Mouse (Mus musculus) myocyte (in vitro differentiated cells): ENCODE data around the gene Thap11.

ENCODE experiments used
- CEBPB ChIP-seq: IDR thresholded peaks from 2 replicates; pipeline ENCODE4 v1.6.1; 2011; ENCODE audit warnings: mild to moderate bottlenecking, moderate library complexity; ENCODE audit not compliant: poor library complexity, insufficient read depth, severe bottlenecking
- MAX ChIP-seq: IDR thresholded peaks from one replicate; pipeline ENCODE4 v1.6.1; 2011; ENCODE audit warnings: low read depth, mild to moderate bottlenecking, control low read depth
- POLR2A ChIP-seq: IDR thresholded peaks from one replicate; pipeline ENCODE4 v1.6.1; 2011; ENCODE audit warnings: low read depth, mild to moderate bottlenecking, control low read depth, moderate library complexity; ENCODE audit not compliant: insufficient read length
- SRF ChIP-seq: IDR thresholded peaks from one replicate; pipeline ENCODE4 v1.6.1; 2011; ENCODE audit warnings: low read depth; ENCODE audit not compliant: control insufficient read depth, insufficient read length
- TCF12 ChIP-seq: IDR thresholded peaks from one replicate; pipeline ENCODE4 v1.6.1; 2011; ENCODE audit warnings: mild to moderate bottlenecking, control low read depth; ENCODE audit not compliant: poor library complexity, insufficient read depth, severe bottlenecking
- TCF3 ChIP-seq: IDR thresholded peaks from one replicate; pipeline ENCODE4 v1.6.1; 2011; ENCODE audit warnings: low read depth, control low read depth; ENCODE audit not compliant: insufficient read length
- USF1 ChIP-seq: IDR thresholded peaks from one replicate; pipeline ENCODE4 v1.6.1; 2011; ENCODE audit warnings: low read depth, mild to moderate bottlenecking, control low read depth, moderate library complexity

DNA sequence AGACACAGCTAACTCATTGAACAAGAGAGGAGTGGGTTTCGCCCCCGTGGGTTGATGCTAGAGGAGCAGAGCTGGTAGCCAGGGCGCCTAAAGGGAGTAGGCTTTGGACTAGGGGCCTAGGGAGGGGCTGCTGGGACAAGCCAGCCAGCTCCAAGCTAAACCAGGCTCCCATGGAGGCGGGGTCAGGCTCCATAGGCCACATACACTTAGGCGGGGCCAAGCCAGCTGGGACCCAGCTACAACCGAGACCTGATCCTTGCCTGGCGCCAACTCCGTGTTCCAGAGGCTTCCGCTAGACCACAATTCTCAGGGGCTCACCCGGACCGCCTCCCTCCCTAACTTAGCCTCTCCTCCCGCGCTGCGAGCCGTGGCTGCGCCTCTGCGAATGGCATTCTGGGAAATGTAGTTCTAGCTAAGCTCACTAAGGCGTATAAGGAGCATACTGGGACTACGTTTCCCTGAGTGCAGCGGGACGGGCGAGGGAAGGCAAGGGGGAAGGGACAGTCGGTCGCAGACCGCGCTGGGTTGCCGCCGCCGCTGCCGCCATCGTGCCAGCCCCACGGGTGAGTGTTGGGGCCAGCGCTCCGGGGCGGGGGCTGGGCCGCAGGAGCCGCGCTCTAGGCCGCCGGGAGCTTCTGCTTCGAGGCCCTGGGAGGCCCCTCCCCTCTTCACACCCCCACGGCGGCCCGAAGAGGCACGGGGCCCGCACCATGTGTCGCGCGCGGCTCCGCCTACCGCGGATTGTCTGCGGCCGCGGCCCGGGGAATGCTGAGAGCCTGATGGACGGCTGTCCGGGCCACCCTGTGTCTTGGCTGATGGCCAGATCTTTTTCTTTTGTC, 5.4 kb downstream of the Thap11 start, which contains the start of gene Nutf2:
- no peak for TF ChIP-seq MAX
- no peak for TF ChIP-seq TCF12
- peak; percentile 88 for TF ChIP-seq POLR2A
- TF ChIP-seq SRF = peak; percentile 72
- no peak for TF ChIP-seq CEBPB
- TF ChIP-seq TCF3 = peak; percentile 22
- TF ChIP-seq USF1 = no peak
